Mouse (Mus musculus): Measurements from ENCODE around the gene Rad9a. TPM values are rescaled to one million over a fixed set of nuclear protein-coding genes. Genes with fewer than 3 reads are reported as not detected.

The Rad9a gene
- polyA plus RNA-seq, 1 experiment = 9.2 TPM

DNA sequence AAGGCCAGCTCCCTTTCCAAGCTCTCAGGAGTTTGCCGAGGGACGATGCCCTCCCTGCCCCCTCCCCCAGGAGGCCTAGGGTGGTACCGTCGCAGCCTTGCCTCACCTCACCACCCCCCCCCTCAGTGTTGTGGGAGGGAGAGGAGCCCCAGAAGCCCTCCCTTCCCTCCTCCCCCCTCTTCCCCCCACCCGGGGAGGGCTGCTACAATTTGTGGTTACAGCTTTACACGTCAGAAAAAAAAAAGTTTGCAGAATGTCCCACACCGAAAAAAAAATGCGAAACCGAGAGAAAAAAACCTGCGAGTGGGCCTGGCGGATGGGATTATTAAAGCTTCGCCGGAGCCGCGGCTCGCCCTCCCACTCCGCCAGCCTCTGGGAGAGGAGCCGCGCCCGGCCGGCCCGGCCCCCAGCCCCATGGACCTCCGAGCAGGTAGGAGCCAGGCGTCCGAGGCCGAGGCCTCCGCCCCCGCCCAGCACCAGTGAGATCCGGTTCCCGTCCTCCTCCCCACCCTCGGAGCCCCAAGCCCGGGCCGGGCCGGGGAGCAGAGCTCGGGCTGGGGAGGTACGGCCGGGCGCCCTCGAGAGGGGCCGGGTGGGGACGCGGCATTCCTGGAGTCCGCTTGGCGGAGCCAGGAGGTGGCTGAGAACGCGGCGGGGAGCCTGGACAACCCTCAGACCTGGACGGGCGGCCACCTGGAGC lies 12.8 kb upstream of the Rad9a start, which contains the start of the genes Clcf1 and AC109138.7:
Gene Clcf1 (plus strand): TSS at position 168 of the 700 bp plus-strand sequence.
Gene AC109138.7 (plus strand): TSS at position 287 of the 700 bp plus-strand sequence.
- H3K36me3 ChIP-seq (ENCODE audit: control insufficient read depth, insufficient read depth, low read length) = no peaks in the 10 kb centered on the region
- no peak for TF ChIP-seq POLR2A (IDR thresholded peaks at IDR 0.05; ENCODE audit: control insufficient read depth, low read depth, low read length)
- TF ChIP-seq CTCF (IDR thresholded peaks at IDR 0.05; ENCODE audit: control insufficient read depth, insufficient read depth, insufficient replicate concordance, low read depth, low read length) = no peak
- peaks cover 21% of the 10 kb centered on the region for H3K4me1 ChIP-seq (ENCODE audit: control insufficient read depth, insufficient read depth, low read length)
- H3K27me3 ChIP-seq (ENCODE audit: control insufficient read depth, insufficient read depth, low read length) = no peaks in the 10 kb centered on the region; the same call in 1 of the 2 replicates
- no peak within 1 kb of the TSS for H3K27ac ChIP-seq (ENCODE audit: control insufficient read depth, insufficient read depth, low read depth, low read length)
- peak within 1 kb of the TSS; percentile 79 for H3K4me3 ChIP-seq (ENCODE audit: control insufficient read depth, low read depth, low read length)

DNA sequence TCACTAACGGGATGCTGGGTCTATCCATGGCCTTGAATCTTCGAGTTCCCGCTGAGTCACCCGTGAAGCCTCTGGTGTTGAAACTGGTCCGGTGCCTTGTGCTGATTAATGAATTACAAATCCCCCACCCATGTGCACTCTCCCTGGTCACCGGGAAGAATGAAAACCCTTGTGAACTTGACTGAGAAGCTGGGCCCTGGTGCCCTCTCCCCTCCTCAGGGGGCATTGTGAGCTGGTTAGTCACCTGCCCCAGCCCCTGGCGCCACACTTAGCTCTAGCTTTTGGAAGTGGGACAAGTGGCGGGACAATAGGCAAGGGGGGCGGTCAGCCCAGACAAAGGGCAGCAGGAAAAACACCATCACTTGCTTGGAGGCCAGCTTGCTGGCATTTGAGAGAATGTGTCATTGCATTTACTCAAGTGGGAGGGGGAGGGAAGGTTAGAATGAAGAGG lies 12.1 kb upstream of the Rad9a start:
- no peak for TF ChIP-seq POLR2A (IDR thresholded peaks at IDR 0.05; ENCODE audit: control insufficient read depth, low read depth, low read length)
- TF ChIP-seq CTCF (IDR thresholded peaks at IDR 0.05; ENCODE audit: control insufficient read depth, insufficient read depth, insufficient replicate concordance, low read depth, low read length) = no peak
- no peaks in the 10 kb centered on the region; the same call in 1 of the 2 replicates for H3K27me3 ChIP-seq (ENCODE audit: control insufficient read depth, insufficient read depth, low read length)
- H3K4me3 ChIP-seq (ENCODE audit: control insufficient read depth, low read depth, low read length) = peak overlapping the region; percentile 17; the same call in 1 of the 2 replicates
- H3K36me3 ChIP-seq (ENCODE audit: control insufficient read depth, insufficient read depth, low read length) = no peaks in the 10 kb centered on the region
- peaks cover 24% of the 10 kb centered on the region for H3K4me1 ChIP-seq (ENCODE audit: control insufficient read depth, insufficient read depth, low read length)
- H3K27ac ChIP-seq (ENCODE audit: control insufficient read depth, insufficient read depth, low read depth, low read length) = no peak overlapping the region

DNA sequence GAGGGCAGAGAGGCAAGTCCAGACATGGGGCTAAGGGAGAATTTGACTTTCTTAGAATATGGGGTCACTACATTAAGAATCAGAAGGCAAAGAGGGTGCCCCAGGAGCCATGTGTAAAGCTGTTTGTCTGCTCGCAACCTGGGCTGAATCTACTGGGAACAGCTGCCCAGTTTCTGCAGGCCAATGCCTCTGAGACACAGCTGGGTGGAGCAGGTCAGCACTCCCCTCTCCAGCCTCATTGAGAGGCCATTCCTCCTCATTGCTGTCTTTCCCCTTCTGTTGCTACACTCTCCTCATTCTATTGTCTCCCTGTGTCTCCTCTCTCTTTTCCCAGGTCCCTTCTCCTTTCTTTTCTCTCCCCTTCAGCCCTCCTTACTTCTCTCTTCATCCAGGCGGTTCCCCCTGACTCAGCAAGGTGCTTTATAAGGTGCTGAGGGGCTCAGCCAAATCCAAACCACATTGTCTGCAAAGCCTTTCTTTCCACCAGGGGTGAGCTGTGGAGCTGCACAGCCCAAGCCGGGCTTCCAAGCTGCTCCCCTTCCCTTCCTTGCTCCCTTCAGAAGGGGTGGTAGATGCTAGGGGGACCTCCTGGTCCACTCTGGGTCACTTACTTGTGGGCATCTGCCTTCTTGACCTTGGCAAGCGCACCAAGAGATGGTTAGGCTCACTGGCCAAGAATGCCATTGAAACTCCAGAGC lies 10.6 kb upstream of the Rad9a start:
- H3K27ac ChIP-seq (ENCODE audit: control insufficient read depth, insufficient read depth, low read depth, low read length) = no peak overlapping the region
- no peaks in the 10 kb centered on the region; the same call in 1 of the 2 replicates for H3K27me3 ChIP-seq (ENCODE audit: control insufficient read depth, insufficient read depth, low read length)
- H3K36me3 ChIP-seq (ENCODE audit: control insufficient read depth, insufficient read depth, low read length) = no peaks in the 10 kb centered on the region
- peaks cover 24% of the 10 kb centered on the region for H3K4me1 ChIP-seq (ENCODE audit: control insufficient read depth, insufficient read depth, low read length)
- H3K4me3 ChIP-seq (ENCODE audit: control insufficient read depth, low read depth, low read length) = no peak overlapping the region
- no peak for TF ChIP-seq CTCF (IDR thresholded peaks at IDR 0.05; ENCODE audit: control insufficient read depth, insufficient read depth, insufficient replicate concordance, low read depth, low read length)
- no peak for TF ChIP-seq POLR2A (IDR thresholded peaks at IDR 0.05; ENCODE audit: control insufficient read depth, low read depth, low read length)

DNA sequence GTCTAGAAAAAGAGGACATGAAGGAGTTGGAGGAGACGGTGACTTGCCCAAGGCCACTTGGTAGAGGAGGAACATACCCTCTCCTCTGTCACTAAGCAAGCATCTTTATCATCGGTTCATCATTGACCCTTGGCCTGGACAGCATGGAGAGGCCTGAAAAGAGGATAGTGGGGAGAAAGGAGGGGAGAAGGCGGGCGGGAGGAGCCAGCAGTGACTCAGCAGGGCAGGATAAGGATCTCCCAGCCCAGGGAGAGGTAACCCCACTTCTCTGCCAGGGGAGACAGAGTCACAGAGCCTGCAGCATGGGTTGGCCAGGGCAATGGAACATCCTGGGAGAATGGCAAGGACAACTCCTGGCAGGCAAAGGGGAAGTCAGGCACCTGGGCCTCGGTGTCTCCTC lies 7.1 kb upstream of the Rad9a start:
- H3K36me3 ChIP-seq (ENCODE audit: control insufficient read depth, insufficient read depth, low read length) = no peaks in the 10 kb centered on the region

DNA sequence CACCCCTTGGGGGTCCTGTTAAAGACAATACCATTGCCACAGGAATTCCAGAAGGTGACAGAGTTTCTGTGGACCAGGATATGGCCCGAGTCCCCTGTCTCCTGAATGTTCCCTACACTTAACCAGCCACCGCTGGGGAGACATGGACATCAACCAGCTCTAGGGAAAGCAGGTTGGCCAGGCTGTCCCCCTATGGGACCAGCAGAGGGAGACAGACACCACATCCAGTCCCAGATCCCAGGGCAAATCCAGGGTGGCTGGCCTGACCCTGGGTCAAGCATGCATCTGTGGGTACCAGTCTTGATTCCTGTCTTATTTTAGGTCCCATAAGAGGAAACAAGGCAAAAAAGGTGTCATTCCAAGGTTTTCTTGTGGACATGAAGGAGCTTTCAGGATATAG lies 5.5 kb upstream of the Rad9a start:
- peaks cover 7% of the 10 kb centered on the region for H3K4me1 ChIP-seq (ENCODE audit: control insufficient read depth, insufficient read depth, low read length)
- TF ChIP-seq CTCF (IDR thresholded peaks at IDR 0.05; ENCODE audit: control insufficient read depth, insufficient read depth, insufficient replicate concordance, low read depth, low read length) (peak; percentile 83), POLR2A (IDR thresholded peaks at IDR 0.05; ENCODE audit: control insufficient read depth, low read depth, low read length) (no peak)
- no peaks in the 10 kb centered on the region for H3K36me3 ChIP-seq (ENCODE audit: control insufficient read depth, insufficient read depth, low read length)
- no peaks in the 10 kb centered on the region for H3K27me3 ChIP-seq (ENCODE audit: control insufficient read depth, insufficient read depth, low read length)
- no peak overlapping the region for H3K4me3 ChIP-seq (ENCODE audit: control insufficient read depth, low read depth, low read length)
- H3K27ac ChIP-seq (ENCODE audit: control insufficient read depth, insufficient read depth, low read depth, low read length) = no peak overlapping the region

More for the DNA sequence above, 7.1 kb upstream of the Rad9a start:
- Histone ChIP-seq H3K27me3 (ENCODE audit: control insufficient read depth, insufficient read depth, low read length) (no peaks in the 10 kb centered on the region), H3K4me1 (ENCODE audit: control insufficient read depth, insufficient read depth, low read length) (peaks cover 8% of the 10 kb centered on the region), H3K27ac (ENCODE audit: control insufficient read depth, insufficient read depth, low read depth, low read length) (no peak overlapping the region), H3K4me3 (ENCODE audit: control insufficient read depth, low read depth, low read length) (peak overlapping the region; percentile 63)
- TF ChIP-seq CTCF (IDR thresholded peaks at IDR 0.05; ENCODE audit: control insufficient read depth, insufficient read depth, insufficient replicate concordance, low read depth, low read length) = no peak
- TF ChIP-seq POLR2A (IDR thresholded peaks at IDR 0.05; ENCODE audit: control insufficient read depth, low read depth, low read length) = no peak

DNA sequence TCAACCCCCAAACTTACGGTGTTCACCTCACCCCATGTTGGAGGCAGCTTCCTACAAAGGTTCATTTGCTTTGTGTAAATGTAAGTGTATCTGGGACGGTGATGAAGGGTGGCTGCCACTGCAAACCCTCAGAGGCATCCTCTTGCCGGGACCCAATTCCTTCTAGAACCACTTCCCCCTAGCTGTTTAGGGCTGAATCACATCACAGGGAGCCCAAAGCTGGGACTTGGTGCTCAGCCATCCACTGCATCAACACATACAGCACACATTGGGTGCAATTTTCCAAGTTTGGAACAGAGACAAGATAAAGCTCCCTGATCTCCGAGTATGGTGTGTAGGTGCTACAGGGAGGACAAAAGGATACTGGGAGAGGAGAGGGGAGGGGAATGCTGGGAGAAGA lies 3.4 kb upstream of the Rad9a start:
- H3K36me3 ChIP-seq (ENCODE audit: control insufficient read depth, insufficient read depth, low read length) = no peaks in the 10 kb centered on the region
- H3K4me3 ChIP-seq (ENCODE audit: control insufficient read depth, low read depth, low read length) = no peak overlapping the region
- H3K27ac ChIP-seq (ENCODE audit: control insufficient read depth, insufficient read depth, low read depth, low read length) = no peak overlapping the region
- H3K4me1 ChIP-seq (ENCODE audit: control insufficient read depth, insufficient read depth, low read length) = peaks cover 20% of the 10 kb centered on the region
- TF ChIP-seq POLR2A (IDR thresholded peaks at IDR 0.05; ENCODE audit: control insufficient read depth, low read depth, low read length) (no peak), CTCF (IDR thresholded peaks at IDR 0.05; ENCODE audit: control insufficient read depth, insufficient read depth, insufficient replicate concordance, low read depth, low read length) (no peak)
- H3K27me3 ChIP-seq (ENCODE audit: control insufficient read depth, insufficient read depth, low read length) = no peaks in the 10 kb centered on the region

DNA sequence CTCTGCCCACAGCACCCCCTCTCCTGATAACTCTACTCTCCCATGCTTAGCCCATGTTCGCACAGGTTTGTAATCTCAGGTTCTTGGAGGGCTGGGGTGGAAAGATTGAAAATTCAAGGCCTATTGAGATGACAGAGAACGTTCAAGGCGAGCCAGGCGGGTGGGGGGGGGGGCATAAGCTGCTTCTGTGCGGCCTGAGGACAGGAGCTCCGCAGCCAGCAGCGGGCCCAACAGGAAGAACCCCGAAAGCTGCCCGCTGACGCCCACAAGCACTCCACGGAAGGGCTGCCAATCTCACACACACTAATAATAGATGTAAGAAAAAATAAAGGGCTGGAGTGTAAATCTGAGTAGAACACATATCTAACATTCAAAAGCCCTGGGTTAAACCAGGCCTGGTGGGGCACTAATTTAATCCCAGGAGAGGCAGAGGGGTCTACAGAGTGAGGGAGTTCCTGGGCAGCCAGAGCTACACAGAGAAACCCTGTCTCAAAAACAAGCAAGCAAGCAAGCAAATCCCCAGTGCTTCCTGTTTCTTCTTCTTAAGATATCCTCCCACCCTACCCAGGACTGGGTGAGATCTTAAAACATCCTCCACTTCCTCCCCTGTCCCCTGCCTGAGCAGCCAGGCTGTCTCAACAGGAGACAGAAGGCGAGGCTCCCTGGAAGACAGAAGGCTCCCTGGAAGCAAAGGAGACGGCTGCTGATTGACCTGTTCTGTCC lies 2.3 kb upstream of the Rad9a start:
- H3K36me3 ChIP-seq (ENCODE audit: control insufficient read depth, insufficient read depth, low read length) = no peaks in the 10 kb centered on the region
- no peak overlapping the region for H3K27ac ChIP-seq (ENCODE audit: control insufficient read depth, insufficient read depth, low read depth, low read length)
- peaks cover 19% of the 10 kb centered on the region for H3K4me1 ChIP-seq (ENCODE audit: control insufficient read depth, insufficient read depth, low read length)
- H3K27me3 ChIP-seq (ENCODE audit: control insufficient read depth, insufficient read depth, low read length) = no peaks in the 10 kb centered on the region
- H3K4me3 ChIP-seq (ENCODE audit: control insufficient read depth, low read depth, low read length) = no peak overlapping the region
- TF ChIP-seq CTCF (IDR thresholded peaks at IDR 0.05; ENCODE audit: control insufficient read depth, insufficient read depth, insufficient replicate concordance, low read depth, low read length) (no peak), POLR2A (IDR thresholded peaks at IDR 0.05; ENCODE audit: control insufficient read depth, low read depth, low read length) (no peak)
